Mouse (Mus musculus) cerebellum, adult 9-10 months (tissue): Measurements from ENCODE around the gene Sec22b.

Experiments used
- DNase-seq: peaks from one replicate; pipeline ENCODE4 v3.0.0; 2022

Sec22b gene

GRCm38 (mm10) chr3:97911093-97911492 is 10.1 kb downstream of the Sec22b start:
- DNase-seq, result no peak

DNA sequence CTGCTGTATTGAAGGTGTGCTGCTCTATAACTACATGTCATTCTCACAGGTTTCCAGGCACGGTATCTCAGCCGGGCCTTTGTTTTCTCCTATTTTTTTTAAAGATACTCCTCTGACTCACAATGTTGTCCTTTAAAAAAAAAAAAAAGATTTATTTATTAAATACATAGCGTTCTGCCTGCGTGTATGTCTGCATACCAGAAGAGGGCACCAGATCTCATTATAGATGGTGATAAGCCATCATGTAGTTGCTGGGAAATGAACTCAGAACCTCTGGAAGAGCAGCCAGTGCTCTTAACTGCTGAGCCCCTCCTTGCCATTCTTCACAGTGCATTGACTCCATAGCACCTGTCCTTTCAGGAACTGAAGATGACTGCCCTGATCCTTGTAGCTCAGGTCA is 14.1 kb downstream of the Sec22b start:
- no peak for DNase-seq

DNA sequence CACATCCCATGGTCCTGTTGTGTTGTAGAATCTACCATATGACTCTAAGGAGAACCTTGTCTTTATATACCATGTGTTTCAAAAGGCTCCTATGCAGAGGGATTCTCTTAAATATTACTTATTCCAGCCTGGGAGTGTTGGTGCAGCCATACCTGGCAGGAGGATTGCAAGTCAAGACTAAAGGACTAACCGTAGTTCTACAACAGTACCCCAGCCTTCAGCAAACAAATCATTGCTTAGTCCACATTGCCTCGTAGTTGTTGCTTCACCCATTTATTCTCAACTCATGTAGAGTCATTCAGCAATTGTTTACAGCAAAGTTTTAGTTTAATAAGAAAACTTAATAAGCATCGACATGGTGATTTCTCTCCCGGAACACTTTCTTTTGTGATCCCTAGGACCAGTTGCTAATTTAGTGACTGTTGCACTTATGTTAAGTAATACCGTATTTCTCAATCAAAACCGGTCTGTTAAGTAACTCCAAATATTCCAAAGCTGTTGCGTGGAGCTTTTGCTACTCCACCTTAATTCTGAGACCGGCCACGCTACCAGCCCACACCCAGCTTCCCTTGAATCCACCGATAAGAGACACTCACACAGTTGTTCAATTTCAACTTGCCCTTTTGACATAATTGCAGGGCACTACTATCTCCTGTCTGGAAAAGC is 18.0 kb downstream of the Sec22b start:
- no peak for DNase-seq

DNA sequence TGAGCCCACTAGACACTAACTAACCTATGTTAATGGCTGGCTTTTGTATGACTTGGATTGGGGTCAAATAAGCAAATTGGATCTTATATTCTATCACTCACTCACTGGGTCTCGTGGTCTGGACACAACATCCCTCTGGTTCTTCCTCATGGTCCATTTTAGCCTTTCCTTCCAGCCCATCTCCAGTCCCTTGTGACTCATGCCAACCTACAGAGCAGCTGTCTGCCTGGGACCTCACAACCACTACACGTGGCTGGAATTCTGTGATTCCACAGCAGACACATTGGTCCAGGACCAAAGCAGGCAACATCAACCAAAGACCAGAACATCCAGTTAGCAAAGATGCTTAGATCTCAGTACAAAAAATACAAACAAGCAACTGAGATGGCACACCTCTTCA is 24.3 kb downstream of the Sec22b start:
- no peak for DNase-seq

- DNase-seq, result no peak
Measured at GRCm38 (mm10) chr3:97927322-97927721, 26.3 kb downstream of the Sec22b start.

GRCm38 (mm10) chr3:97928968-97929858 is 28.2 kb downstream of the Sec22b start:
- DNase-seq, result peak; percentile 47

DNA sequence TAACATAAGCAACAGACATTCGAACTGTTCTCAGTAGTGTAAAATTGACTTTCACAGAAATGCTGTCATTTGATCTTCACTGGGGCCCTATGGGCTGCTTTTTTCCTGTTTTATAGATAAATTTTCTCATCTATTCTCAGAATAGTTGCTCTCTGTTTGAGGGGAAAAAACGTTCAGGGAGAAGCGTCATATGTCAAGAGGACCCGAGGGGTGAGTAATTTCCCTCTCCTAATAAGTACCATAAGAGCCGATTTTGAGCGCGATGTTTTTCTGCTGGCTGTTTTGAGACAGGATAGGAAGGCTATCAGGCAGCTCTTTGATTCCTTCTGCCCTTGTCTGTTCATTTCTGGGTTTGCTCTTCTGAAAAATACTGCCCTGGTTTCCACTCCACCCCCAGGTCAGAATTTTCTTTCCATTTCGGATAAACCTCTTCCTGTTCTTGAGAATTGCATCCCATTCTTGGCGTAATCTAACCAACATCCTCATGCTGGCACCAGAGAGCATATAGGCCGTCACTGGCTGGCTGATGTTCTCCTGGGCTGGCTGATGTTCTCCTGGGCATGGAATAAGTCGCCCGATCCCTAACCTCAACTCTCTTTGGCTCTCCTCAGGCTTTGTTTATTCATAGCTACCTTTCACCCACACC is 29.3 kb downstream of the Sec22b start:
- no peak for DNase-seq

DNA sequence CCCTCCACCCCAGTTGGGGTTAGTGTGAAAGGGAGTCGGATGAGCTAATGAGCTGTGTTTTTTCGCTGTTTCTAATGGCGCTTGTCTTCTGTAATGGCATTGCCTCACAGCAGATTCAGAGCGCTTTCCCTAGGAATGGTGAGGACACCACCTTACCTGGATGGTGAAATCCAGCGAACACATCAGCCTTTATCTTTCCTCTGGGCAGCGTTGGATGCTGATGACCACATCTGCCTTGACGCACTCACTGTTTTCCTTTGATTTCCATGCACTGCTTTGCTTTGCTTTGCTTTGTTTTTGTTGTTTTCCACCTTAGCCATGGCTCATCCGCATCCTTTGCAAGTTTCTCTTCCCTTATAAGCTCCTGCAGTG is 29.8 kb downstream of the Sec22b start:
- DNase-seq, result no peak

- DNase-seq, result no peak
Measured at GRCm38 (mm10) chr3:97931310-97931885, 30.4 kb downstream of the Sec22b start.

DNA sequence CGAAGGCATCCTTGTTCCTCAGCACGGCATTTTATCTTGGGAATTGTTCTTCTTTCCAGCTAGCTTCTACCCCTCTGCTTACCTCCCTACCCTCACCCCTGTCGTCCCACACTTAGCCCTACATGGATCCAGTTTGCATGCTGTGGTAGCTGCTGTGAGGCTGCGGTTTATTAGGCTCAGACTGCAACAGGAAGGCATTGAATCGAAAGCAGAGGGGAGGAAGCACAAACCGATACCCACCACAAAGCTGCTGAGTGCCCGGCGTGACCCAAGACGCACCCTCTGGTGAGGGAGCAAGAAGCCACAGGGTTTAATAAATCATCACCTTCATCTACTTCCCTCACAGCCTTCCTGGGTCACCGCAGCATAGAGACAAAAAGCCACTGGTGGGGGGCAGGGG is 31.1 kb downstream of the Sec22b start:
- DNase-seq, result no peak

DNA sequence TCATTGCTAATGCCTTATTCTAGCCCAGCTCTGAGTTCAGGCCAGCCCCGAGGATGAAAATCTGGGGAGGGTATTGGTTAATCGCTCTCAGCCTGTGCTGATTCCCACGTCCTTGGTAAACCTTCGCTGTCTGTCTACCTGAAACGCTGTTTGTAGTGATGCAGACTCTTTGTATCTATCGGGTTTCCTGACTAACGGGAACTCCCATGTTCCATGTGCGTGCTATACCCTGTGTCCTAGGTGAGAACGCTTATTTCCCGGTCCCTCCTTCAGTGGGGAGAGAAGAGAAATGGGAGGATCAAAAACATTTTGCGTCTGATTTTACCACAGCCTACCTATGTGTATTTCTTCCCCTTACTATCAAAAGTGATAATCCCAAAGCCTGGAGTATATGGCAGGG is 31.8 kb downstream of the Sec22b start:
- DNase-seq, result no peak

GRCm38 (mm10) chr3:97933251-97933650 is 32.3 kb downstream of the Sec22b start:
- no peak for DNase-seq

DNA sequence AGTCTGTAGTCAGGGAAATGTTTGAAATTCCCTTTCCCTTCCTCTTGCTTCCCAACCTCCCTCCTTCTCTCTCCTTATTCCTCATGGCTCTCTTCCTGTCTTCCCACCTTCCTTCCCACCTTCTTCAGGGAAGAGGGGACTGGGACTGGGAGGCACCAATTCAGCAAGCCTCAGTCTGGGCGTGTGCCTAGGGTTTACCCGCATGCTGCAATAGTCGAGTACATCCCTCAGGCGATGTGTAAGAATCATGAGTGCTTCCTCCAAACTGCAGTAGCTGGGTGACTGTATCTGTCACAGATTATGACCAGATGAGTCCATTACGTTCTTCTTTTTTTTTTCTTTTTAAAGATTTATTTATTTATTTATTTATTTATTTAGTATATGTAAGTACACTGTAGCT is 32.8 kb downstream of the Sec22b start:
- no peak for DNase-seq

DNA sequence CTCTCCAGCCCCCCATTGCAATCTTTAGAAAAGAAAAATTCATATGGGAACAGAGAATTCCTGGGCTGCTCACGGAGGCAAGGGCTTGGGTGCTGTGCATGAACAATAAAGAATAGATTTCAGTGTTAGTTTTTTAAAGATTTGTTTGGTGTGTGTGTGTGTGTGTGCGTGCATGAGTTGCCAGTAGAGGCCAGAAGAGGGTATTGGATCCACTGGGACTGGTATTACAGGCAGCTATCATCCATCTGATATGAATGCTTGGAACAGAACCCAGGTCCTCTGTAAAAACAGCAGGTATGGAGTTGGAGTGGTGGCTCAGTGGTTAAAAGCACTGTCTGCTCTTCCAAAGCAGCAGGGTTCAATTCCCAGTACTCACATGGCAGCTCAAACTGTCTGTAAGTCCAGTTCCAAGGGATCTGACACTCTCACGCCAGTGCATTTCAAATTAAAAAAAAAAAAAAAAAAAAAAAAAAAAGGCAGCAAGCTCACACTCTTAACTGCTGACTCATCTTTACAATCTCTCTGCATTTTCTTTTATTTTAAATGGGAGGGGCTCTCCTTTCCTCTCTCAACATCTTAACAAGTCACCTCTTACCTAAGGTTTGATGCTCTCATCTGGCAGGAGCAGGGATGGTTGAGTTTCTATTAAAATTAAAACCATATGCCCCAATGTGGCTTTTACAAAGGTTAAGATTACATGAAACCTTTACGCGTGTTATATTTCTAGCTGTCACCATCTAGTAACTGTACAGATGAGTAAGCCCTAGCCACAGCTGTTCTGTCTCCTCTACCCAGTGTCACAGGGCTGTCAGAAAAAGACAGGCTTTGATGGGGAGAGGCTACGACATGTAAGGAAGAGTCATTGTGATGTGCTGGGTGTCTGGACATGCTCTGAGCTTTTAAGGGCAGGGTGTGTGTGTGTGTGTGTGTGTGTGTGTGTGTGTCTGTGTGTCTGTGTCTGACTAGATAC is 33.6 kb downstream of the Sec22b start:
- no peak for DNase-seq

DNA sequence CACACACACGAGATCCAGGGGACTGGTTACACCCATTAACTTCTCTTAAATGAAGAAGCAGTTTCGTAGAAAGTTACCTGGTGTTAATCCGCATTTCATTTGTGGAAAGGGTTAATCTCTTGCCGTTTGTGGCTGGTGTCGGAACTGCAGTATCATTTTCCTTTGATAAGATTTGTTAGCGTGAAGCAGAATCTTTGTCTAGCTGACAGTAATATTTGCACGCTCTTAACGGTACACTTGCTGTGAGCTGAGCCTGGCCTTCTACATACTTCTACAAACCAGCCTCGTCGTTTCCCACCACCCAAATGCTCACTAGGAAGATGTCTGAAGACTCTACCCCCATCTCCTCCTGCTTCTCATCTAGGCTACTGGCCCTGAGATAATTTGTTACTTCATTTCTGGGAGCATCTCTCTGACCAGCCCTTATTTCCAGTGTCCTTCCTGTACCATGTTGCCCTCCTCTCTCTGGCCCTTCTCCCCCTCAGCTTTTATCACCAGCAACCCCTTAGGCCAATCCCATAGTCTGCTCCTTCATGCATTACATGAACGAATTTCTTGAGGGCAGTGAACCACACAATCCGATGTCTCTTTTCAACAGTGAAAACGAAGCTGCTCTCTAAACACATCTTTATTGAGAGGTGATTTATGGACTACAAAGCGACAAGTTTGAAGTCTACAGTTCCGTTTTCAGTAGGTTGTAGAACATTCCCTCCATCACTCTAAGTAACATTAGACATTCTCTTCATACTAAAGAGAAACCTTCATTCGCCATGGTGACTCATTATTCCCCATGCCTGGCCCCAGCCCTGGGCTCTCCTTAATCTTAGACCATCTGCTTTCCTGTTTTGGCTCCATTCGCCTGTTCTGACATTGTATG is 36.3 kb downstream of the Sec22b start:
- no peak for DNase-seq

DNA sequence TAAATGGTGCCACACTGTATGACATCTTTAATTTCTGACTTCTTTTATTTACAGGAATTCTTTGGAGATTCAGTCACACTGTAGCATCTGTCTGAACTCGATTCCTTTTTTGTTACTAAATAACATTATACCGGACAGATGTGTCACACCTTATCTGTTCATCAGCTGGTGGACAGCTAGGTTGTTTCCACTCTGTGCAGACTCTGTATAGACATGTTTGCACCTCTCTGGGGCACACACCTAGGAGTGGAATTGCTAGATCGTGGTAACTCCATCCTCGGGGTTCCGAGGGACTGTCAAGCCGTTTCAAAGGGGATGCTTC is 36.9 kb downstream of the Sec22b start:
- no peak for DNase-seq

DNA sequence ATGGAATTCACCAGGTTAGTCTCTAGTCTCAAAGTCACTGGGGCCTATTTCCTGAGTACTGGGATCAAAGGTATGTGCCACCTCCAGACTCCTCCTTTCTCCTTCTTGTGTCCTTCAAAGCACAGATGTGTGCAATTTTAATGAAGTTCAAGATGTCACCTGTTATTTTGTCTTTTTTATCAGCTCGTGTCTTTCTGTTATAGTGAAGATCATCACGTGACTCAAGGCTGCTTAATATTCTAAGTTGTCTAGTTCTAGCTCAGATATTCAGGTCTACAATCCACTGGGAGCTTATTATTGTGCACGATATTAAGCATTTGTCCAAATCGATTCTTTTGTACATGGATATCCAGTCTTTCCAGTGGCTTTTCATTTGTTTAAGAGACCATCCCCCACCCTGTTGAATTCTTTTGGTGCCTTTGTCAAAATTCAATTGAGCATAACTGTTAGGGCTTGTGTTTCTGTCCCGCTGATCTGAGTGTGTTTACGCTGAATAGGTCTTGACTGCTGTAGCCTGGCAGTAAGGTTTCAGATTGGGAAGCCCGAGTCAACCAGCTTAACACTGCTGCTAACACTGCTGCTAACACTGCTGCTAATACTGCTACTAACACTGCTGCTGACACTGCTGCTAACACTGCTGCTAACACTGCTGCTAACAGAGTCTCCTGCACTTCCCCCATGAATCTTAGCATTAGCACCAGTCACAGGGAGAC is 38.0 kb downstream of the Sec22b start:
- no peak for DNase-seq

GRCm38 (mm10) chr3:97939626-97940510 is 38.9 kb downstream of the Sec22b start:
- DNase-seq, result no peak

GRCm38 (mm10) chr3:97940511-97941204 is 39.7 kb downstream of the Sec22b start:
- no peak for DNase-seq
